Mouse (Mus musculus): ENCODE data around the gene Phlpp2.

GRCm38 (mm10) chr8:109865536-109865935 is 2.8 kb upstream of the Phlpp2 start:
- TF ChIP-seq CTCF (conservative IDR thresholded peaks at IDR 0.05; ENCODE audit: insufficient read depth, insufficient read length, low read depth, low read length) (no peak), POLR2A (IDR thresholded peaks at IDR 0.05; ENCODE audit: low read depth, low read length) (no peak)

Measured in kidney, adult 2 months (tissue).